Mouse (Mus musculus): ENCODE measurements around the gene Pbld2.

- TF ChIP-seq CTCF (IDR thresholded peaks at IDR 0.05; ENCODE audit: control insufficient read depth, insufficient read depth, insufficient read length) (no peak), CEBPB (IDR thresholded peaks at IDR 0.05; ENCODE audit: low read depth) (no peak), USF1 (IDR thresholded peaks at IDR 0.05; ENCODE audit: low read depth) (no peak)
Observed at GRCm38 (mm10) chr10:63008193-63008592, 15.9 kb upstream of the Pbld2 start.
